14 mouse cellular contexts compared by ENCODE assay signal in genomic region chr1:157016625-157017024, GRCm38 (mm10).
DNase-seq lines count a peak whose midpoint lies in the region; ATAC-seq and TF ChIP-seq lines count a peak whose summit lies in the region.
"Had no signal": no experiment of that assay in that cellular context is flagged by ENCODE, and none has a peak within 500 bp of the region (broad histone marks: within the 10 kb centered on the region; RNA-seq: fewer than 3 reads in every experiment).

No protein-coding gene starts in this region.

- no peak overlapping the region for H3K9ac ChIP-seq in kidney, embryonic 14.5 days (ENCODE audit: low read depth, low read length)
- H3K9ac ChIP-seq in midbrain, postnatal 0 days (replicated peaks; ENCODE audit: low read length, poor library complexity, severe bottlenecking), result no peak overlapping the region
- H3K9ac ChIP-seq in midbrain, embryonic 14.5 days (replicated peaks; ENCODE audit: low read length), result no peak overlapping the region
- H3K9ac ChIP-seq: embryonic facial prominence, embryonic 13.5 days; forebrain, embryonic 15.5 days; limb, embryonic 13.5 days had no signal

- no peaks in the 10 kb centered on the region for H3K36me3 ChIP-seq in kidney, embryonic 14.5 days (ENCODE audit: control insufficient read depth, insufficient read depth, low read length)
- no peaks in the 10 kb centered on the region for H3K36me3 ChIP-seq in midbrain, postnatal 0 days (ENCODE audit: insufficient read depth, low read length)
- H3K36me3 ChIP-seq in midbrain, embryonic 14.5 days (ENCODE audit: control insufficient read depth, insufficient read depth, low read length), result no peaks in the 10 kb centered on the region
- H3K36me3 ChIP-seq: embryonic facial prominence, embryonic 13.5 days; forebrain, embryonic 15.5 days; limb, embryonic 13.5 days had no signal

- no peak for TF ChIP-seq CTCF in midbrain, postnatal 0 days (IDR thresholded peaks at IDR 0.05)

- no peak overlapping the region for H3K4me2 ChIP-seq in kidney, embryonic 14.5 days (replicated peaks; ENCODE audit: low read depth, low read length)
- no peak overlapping the region for H3K4me2 ChIP-seq in midbrain, postnatal 0 days (ENCODE audit: low read depth, low read length, poor library complexity, severe bottlenecking)
- H3K4me2 ChIP-seq in midbrain, embryonic 14.5 days (ENCODE audit: low read length), result no peak overlapping the region
- H3K4me2 ChIP-seq: embryonic facial prominence, embryonic 13.5 days; forebrain, embryonic 15.5 days; limb, embryonic 13.5 days had no signal

- peak; percentile 58; the same call in 1 of the 2 replicates for ATAC-seq in kidney, embryonic 14.5 days (ENCODE audit: low FRiP score, low TSS enrichment)
- ATAC-seq in midbrain, postnatal 0 days (ENCODE audit: low FRiP score), result no peak
- no peak for ATAC-seq in midbrain, embryonic 14.5 days (ENCODE audit: low FRiP score, low TSS enrichment)
- peak; percentile 42 for ATAC-seq in megakaryocyte progenitor cell, adult 5-6 weeks (replicated peaks; ENCODE audit: poor library complexity)
- ATAC-seq: forebrain, embryonic 15.5 days had no signal

- no peaks in the 10 kb centered on the region for H3K27me3 ChIP-seq in kidney, embryonic 14.5 days (ENCODE audit: control insufficient read depth, insufficient read depth, low read length)
- H3K27me3 ChIP-seq in midbrain, postnatal 0 days (ENCODE audit: insufficient read depth, low read length), result no peaks in the 10 kb centered on the region
- H3K27me3 ChIP-seq in midbrain, embryonic 14.5 days (ENCODE audit: control insufficient read depth, insufficient read depth, low read length), result no peaks in the 10 kb centered on the region
- H3K27me3 ChIP-seq: embryonic facial prominence, embryonic 13.5 days; forebrain, embryonic 15.5 days; limb, embryonic 13.5 days had no signal

- H3K27ac ChIP-seq in kidney, embryonic 14.5 days (ENCODE audit: low read depth, low read length), result no peak overlapping the region
- no peak overlapping the region for H3K27ac ChIP-seq in midbrain, postnatal 0 days (ENCODE audit: low read depth, low read length)
- H3K27ac ChIP-seq in midbrain, embryonic 14.5 days (replicated peaks; ENCODE audit: low read depth, low read length), result no peak overlapping the region
- peak overlapping the region; percentile 37 for H3K27ac ChIP-seq in brown adipose tissue, adult 24 weeks (replicated peaks; ENCODE audit: low read depth, low read length)
- H3K27ac ChIP-seq: embryonic facial prominence, embryonic 13.5 days; forebrain, embryonic 15.5 days; limb, embryonic 13.5 days had no signal

- 32% methylated on average over 8 of the region's 8 CpGs for WGBS in kidney, embryonic 14.5 days
- 35% methylated on average over 8 of the region's 8 CpGs for WGBS in midbrain, postnatal 0 days
- WGBS in midbrain, embryonic 14.5 days, result 33% methylated on average over 8 of the region's 8 CpGs

- no peak overlapping the region for H3K4me3 ChIP-seq in kidney, embryonic 14.5 days (ENCODE audit: low read length)
- H3K4me3 ChIP-seq in midbrain, postnatal 0 days (ENCODE audit: low read depth, low read length), result no peak overlapping the region
- no peak overlapping the region for H3K4me3 ChIP-seq in midbrain, embryonic 14.5 days (replicated peaks; ENCODE audit: low read depth, low read length)
- H3K4me3 ChIP-seq in brown adipose tissue, adult 24 weeks (ENCODE audit: insufficient read depth, low read depth, low read length), result no peak overlapping the region
- H3K4me3 ChIP-seq: embryonic facial prominence, embryonic 13.5 days; forebrain, embryonic 15.5 days; limb, embryonic 13.5 days had no signal

- DNase-seq in kidney, postnatal 36 days, result no peak
- peak; percentile 42 for DNase-seq in midbrain, postnatal 0 days (ENCODE audit: low spot score)
- no peak for DNase-seq in midbrain, embryonic 14.5 days
- DNase-seq in adrenal gland, adult 8-10 months, result no peak
- DNase-seq: adrenal gland, postnatal 36 days; cerebellum, adult 18-20 months; gastrocnemius, postnatal 10 days; layer of hippocampus, postnatal 36 days had no signal

- no peaks in the 10 kb centered on the region for H3K9me3 ChIP-seq in kidney, embryonic 14.5 days (ENCODE audit: control insufficient read depth, low read length)
- H3K9me3 ChIP-seq in midbrain, postnatal 0 days (ENCODE audit: low read length), result no peaks in the 10 kb centered on the region
- no peaks in the 10 kb centered on the region for H3K9me3 ChIP-seq in midbrain, embryonic 14.5 days (ENCODE audit: control insufficient read depth, low read length)
- H3K9me3 ChIP-seq: embryonic facial prominence, embryonic 13.5 days; forebrain, embryonic 15.5 days; limb, embryonic 13.5 days had no signal

- peaks cover 8% of the 10 kb centered on the region; the same call in 1 of the 2 replicates for H3K4me1 ChIP-seq in kidney, embryonic 14.5 days (ENCODE audit: control insufficient read depth, insufficient read depth, low read length)
- H3K4me1 ChIP-seq in midbrain, postnatal 0 days (ENCODE audit: insufficient read depth, low read length), result no peaks in the 10 kb centered on the region
- no peaks in the 10 kb centered on the region for H3K4me1 ChIP-seq in midbrain, embryonic 14.5 days (ENCODE audit: control insufficient read depth, insufficient read depth, low read length)
- no peaks in the 10 kb centered on the region for H3K4me1 ChIP-seq in brown adipose tissue, adult 24 weeks (ENCODE audit: control insufficient read depth, insufficient read depth, insufficient read length, low read length)
- H3K4me1 ChIP-seq: embryonic facial prominence, embryonic 13.5 days; forebrain, embryonic 15.5 days had no signal

Comparison
In these comparisons a context has a peak if more than half of its experiments do, and no peak if none do; other contexts are left out.
1. ATAC-seq: peak in kidney, embryonic 14.5 days (single experiment) and megakaryocyte progenitor cell, adult 5-6 weeks (single experiment); none in midbrain, postnatal 0 days (single experiment) and midbrain, embryonic 14.5 days (single experiment).